Mouse (Mus musculus) testis, postnatal 10 days (tissue): ENCODE data around the gene Fbxl17.

Experiments used
- DNase-seq: peaks from one replicate; pipeline ENCODE4 v3.0.0; 2021; ENCODE audit warnings: low spot score

Gene Fbxl17

DNA sequence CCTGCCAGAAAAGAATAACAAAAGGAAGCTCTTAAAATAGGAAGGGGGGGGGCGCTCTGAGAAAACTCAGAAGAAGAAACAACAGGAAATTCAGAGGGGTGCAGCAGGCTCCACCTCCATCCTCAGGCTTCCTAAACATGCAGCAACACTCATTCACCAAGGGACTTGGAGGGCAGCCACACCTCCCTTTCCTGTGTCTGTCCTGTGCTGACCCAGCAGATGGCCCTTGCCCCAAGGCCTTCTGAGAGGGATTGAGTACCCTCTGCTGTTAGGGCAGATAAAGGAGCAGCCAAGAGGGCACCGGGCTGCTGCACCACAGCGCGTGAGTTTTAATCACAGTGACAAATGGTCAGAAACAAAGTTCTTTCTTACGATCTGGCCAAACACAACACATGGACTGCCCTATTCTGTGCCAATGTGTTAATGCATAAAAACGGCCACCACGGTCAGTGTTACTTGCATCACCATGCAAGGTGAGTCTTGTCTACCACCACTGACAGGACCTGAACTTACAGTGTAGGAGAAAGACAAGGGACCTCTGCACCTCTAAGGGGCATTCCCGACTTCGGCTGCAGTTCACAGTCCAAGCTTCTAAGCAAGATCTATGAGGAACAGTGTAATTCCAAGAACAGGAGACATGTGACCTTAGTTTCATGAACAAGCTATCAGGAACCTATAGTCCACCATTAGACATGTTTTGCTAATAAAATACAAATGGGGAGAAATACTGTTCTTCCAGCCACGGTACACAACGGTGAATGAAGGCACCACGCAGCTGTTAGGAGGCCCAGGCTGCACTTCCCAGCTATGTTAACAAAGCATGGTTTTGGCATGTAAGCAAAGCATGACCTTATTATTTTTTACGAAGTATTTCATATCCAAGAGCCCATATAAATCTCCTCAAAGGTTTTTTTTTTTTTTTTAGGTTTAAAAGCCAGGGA lies 96.8 kb downstream of the Fbxl17 start:
- no peak for DNase-seq

DNA sequence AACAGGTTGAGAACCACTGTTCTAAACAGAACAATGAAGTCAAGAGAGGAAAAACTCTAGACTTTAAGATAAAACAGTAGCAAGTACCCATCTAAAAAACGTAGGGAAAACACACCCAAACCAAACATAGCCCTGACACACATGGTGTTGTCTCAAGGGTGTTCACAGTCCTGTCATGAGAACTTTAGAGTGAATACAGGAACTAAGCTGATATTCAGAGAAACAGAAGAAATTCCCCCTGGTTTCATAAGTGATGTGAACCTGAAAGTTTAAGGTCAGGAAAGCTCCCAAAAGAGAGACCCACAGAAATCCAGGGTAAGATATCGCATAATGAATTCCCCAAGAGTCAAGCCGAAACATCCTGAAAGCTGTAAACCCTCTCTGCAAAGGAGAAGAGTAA lies 97.6 kb downstream of the Fbxl17 start:
- DNase-seq, result no peak

DNA sequence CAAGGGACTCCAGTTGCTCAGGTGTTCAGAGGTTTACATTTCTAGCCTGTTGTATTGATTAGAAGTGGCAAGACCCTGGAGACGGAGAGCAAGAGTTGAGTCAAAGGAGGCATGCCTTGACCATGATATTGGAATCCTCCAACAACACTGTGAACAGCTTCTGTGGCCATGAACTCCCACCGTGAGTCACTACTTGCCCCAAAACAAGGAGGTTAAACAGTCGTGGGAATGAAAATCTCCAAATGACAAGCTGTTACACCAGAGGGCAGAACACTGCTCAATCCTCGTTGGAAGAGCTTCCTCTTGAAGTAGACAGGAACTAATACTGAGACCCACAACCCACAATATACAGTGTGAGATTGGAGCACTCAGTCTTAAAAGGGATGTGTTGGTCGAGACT lies 99.2 kb downstream of the Fbxl17 start:
- no peak for DNase-seq

DNA sequence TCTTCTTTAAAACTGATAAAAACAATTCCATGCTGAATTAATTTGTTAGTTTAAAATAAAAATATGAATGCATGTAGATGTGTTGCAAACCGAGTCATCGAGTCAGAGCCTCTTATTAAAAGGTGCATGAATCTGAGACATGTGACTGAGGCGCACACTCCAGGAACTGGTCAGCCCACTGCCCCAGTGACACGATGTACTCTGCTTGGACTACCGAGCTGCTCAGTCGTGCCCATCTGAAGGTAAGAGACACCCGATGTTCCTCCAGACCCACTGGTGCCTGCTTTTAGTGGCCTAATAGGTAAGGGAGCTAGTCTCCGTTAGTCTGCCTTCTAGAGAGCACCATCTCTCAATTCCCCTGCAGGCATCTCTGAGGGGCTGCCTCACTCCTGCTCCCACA lies 100.0 kb downstream of the Fbxl17 start:
- DNase-seq, result no peak

DNA sequence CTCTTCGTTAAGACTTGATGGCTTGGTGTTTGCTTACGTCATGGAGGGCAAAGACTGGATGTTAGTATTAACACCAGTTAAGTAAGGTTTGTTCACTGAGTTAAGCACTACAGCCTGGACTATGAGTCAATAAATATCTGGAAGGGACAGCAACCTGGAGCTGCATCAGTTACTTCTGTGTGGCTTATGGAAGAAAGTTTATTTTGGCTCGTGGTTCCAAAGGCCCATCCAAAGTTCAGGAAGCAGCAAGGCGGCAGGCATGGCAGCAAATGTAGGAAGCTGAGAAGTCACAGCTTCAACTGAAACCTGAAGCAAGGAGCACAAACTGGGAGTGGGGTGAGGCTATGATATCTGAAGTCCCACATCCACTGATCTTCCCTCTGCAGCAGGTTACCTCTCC lies 108.3 kb downstream of the Fbxl17 start:
- no peak for DNase-seq

DNA sequence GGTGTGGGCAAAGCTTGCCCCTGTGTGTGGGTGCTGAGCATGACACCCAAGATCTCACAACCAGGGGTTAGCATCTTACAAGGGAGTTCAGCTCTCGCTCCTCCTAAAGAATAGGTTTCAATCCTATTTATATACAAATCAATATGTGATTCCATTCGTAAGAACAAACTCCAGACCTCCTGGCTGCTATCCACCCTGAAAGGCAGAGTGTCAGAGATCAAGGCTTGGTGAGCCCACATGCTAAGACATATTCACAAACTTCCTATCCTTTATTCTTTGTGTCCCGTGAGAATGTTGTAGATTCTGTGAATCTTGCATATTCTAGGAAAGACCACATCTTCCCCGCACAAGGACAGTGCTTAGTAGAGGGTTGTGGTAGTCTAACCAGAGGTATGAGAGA lies 108.9 kb downstream of the Fbxl17 start:
- DNase-seq, result no peak

DNA sequence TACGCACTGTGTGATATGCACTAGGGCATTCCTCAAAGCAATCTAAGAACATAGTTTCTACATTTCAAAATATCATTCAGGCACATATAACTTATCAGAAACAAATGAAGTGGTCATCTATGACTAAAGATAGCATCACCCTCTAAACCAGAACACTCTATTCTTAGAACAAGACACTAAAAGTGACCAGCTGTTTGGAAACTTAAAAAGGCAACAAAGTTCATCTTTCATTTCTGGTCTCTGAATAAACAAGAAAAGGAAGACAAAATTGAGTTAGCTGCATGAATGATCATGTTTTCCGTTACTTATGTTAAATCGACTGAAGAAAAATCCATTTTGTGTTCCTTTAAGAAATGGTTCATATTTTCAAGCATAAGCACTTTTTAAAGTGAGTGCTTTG lies 128.8 kb downstream of the Fbxl17 start:
- no peak for DNase-seq

DNA sequence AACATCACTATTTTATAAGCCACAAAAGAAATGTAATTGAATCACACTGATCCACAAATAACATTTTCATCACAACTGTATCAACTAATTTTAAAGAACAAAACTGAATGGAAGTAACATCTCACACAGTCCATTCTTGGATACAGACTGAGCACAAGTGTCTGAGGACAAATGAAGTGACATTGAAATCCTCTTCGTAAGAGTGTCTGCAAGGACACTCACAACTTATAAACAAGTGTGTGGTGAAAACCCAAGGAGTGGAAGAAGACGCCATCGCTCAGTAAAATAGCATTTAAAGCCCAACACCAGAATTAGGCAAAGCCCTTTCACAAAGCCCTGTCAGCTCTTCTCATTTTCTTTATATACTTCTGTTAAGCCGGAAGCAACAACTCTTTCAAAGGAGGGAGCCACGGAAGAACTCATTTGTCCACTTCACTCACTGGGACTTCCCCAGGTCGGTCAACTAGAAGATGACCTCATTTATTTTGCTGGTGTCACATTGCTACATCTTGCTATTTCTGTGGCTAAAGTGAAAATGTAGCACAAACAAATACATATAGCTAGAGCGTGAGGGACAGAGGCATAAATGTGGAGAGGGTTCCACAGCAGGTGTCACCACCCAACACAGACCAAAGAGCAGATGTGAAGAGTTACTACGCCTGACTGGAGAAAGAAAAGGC lies 130.0 kb downstream of the Fbxl17 start:
- DNase-seq, result no peak

DNA sequence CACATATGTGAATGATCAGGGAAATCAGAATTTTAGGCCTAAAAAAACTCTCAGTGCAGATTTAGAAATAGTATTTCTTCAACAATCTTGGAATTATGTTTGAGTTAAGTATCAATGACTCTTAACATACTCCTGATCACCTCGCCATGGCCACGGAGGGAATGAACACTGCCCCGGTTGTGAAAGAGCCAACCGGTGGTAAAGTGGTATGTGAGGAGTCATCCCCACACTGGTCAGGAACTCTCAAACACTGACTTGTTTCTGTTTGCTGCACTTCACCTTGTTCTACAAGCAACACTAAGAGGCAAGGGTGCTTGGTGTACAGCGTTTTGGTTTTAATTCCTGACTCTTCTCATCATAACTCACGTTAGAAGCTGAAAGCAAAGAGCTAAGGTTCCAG lies 132.3 kb downstream of the Fbxl17 start:
- DNase-seq, result no peak

DNA sequence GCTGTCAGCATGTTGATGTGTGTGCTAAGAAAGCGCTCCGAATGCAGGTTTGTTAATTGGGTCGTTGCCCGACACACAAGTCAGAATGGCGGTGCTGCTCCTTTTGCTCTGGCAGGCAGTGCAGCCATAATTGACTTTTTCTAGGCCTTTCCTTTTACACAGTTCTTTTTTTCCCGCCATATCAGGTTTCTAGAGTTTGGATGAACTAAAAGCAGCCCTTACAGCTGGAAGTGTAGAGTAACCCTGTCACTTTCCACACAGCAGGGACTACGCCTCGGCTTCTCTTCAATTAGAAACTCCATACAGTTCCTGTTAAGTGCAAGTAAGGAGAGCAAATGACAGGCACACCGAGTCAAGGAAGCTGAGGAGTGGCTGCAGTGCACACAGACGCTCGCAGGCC lies 133.8 kb downstream of the Fbxl17 start:
- no peak for DNase-seq

DNA sequence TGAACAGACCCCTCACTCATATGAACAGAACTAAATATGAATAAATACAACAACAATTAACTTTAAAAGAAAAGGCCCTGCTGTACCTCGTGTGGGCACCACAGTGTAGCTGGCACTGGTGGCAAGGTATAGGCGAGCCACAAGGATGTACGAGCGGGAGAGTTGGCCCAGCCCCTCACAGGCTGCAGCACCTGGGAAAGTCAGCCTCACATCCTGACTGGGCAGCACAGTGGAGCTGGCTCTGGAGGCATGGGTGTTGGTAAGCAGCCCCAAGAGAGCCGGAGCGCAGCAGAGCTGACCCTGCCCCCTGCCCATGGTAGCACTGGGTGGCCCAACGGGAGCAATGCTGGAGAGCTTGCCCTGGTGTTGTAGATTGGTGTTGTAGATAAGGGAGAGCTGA lies 135.2 kb downstream of the Fbxl17 start:
- DNase-seq, result no peak

DNA sequence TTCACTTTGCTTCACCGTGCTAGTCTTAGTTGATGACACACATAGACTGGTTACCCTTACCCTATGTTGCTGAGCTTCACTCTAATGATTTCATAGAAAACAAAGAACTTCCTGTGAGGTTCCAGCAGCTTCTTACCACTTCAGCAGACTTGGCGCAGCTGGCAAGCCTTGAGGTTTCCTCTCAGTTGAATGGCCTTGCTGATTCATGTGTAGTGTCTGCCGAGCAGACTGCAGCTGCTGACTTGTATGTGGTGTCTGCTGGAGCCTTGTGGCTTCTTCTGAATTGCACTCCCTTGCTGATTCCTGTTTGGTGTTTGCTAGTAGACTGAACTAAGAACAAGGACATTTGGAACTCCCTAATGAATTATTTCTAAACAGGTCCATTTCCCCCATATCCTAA lies 137.6 kb downstream of the Fbxl17 start:
- no peak for DNase-seq

DNA sequence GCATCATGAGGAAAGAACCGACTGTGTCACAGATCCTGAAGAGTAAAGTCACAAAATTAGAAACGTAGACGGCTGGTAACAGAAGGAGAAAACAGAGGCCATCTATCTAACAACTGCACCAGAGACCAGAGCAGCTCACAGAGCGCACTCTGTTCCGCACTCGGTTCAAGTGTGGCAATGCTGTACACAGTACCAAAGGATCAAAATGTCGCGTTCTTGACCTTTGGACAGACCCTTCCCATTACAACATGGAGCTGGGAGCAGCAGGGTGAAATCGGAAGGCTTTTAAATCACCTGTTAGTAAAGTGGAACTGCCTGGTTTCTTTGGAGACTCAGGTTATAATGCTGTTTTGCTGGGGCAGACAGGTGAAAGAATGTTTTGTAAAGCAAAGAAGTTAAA lies 138.1 kb downstream of the Fbxl17 start:
- DNase-seq, result no peak

DNA sequence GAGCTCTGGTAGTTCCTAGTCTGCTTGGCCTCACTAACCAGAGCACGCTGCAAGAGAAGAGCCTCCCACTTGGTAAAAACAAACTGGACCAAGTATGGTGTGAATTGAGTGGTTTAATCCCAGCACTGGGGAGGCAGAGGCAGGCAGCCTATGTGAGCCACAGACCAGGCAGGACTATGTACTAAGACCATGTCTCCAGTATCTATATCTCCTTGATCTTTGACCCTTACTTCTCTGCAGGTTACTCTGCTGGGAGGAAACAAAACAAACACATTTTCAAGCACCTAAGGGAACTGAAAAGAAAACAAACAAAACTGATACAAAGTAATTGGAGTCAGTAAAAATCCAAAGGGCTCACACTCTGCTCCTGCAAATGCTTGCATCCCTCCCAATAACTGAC lies 141.0 kb downstream of the Fbxl17 start:
- no peak for DNase-seq

DNA sequence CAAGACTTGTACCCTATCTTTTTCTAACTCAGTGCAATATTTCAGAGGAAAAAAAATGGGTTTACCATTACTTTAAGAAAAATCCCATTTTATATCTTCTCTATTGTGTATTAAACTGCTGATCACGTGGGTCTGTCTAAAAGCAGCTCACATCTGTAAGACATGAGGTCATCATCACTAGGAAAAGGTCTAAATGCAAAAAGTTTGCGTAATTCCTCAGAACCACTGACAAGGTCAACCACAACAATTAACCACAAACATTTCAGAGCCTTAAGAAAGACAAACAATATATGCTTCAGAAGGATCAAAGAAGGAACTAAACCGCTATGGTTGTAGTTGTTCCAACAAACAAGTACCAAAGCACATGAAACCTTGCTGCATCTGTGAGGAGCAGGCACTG lies 143.6 kb downstream of the Fbxl17 start:
- DNase-seq, result no peak

DNA sequence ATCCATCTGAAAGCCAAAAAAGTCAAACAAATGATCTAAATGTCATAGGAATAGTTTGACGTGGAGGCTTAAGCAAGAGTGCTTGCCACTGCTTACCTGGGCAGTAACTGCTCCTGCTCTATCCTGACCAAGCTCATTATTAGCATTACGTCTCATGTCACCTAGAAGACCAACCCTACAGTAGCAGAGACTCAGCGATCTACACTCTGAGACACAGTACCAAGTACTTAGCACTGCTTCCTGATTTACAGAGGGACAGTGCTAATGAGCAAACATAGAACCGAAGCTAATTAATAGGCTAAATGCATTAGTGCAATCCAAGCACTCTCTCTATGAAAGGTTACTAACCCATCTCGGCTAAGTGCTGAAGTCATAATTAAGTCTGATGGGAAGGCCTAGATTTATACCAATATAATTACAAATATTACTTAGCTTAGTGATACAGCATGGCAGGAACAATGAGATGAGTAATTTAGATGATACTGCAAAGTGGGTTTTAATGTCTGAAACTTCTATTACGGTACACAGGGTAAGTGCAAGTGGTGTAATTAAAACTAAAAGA lies 147.1 kb downstream of the Fbxl17 start:
- no peak for DNase-seq

DNA sequence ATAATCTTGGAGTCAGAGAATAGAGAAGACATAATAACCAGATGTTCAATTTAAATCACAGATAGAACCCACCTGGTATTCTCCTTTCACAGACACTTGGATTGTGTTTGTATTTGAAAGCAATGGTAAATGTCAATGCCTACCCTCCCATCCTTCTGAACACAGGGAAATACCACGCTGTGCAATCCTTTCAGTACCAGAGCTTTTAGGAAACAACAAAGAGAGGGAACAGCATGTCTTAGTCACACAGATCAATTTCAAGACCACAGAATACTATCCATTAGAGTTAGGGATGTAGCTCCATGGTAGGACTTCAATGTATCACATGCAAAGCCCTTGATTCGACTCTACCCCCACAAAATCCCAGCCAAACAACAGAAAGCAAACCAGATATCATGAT lies 148.1 kb downstream of the Fbxl17 start:
- DNase-seq, result no peak

DNA sequence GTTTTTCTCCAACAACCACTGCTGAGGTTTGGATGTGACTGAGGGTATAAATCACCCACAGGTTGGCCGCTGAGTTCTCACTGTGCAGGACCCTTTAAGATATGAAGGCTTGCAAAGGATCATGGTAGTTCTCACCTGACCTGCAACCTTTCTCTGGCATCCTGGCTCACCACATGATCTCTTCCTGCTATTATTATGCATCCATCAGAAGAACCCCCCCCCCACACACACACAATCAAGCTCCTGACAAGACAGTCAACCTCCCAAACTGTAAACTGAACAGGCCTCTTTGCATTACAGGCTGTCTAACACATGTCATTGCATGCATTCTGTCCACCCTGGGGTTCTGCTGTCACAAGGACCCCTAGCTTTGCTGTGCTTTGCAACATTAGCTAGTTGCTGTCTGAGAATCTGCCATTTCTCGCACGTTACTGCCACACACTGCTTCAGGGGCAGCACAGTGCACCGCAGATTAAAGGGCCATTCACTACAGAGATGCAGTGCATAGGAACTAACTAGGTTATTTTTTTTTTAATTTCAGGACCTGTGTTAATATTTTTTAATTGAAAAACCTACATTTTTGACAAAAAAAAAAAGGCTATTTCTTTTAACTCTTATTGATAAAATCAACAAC lies 148.8 kb downstream of the Fbxl17 start:
- DNase-seq, result no peak

DNA sequence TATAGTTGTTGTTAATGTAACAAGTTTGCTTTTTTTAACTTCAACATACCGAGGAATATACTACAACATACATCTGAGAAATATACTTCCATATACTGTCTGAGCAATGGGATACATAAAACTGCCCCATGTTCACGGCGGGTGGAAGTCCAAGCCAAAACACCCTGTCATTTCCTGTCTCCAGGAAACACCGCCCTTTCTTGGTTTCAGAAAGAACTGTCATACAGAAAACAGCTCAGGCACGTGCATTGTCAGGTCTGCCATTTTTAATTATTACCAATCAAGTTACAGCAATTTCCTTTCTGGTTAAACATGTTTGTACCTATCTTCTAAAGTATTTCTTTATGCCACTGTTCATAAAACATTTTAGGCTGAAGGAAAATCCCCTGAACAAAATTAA lies 155.7 kb downstream of the Fbxl17 start:
- DNase-seq, result no peak

DNA sequence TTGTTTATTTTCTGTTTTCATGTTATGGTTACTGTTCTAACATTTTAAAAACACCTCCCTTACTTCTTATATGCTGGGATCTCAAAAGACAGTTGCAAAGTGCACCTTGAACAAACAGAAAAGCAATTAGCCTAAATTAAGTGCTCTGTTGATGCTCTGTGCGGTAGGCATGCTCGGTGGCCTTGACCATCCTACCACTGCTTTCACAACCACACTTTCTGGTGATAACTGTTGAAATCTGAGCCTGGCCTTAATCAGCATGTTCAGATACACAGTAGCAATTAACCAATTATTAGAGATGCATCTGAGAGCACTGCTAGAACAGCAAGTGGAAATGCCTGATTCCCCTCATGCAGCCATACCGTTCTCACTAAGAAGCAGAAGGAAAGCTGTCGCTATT lies 156.7 kb downstream of the Fbxl17 start:
- DNase-seq, result no peak

DNA sequence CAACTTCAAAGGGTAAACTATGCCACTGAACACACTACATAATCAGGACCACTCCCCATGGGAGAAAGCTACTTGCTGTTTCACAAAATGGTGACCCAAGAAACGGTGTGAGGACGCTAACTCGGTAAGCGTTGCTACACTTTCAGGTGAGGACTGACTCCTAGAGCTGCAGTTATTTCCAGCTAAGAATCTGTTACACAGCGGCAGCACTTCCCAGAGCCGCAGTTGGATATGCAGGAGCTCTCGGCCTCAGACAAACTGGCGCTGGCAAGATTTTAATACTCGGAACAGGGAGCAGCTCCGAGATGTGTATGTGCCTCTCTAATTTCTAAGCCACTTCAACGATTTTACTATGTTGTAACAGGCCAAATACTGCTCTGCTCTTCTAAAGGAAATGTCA lies 157.4 kb downstream of the Fbxl17 start:
- DNase-seq, result no peak

DNA sequence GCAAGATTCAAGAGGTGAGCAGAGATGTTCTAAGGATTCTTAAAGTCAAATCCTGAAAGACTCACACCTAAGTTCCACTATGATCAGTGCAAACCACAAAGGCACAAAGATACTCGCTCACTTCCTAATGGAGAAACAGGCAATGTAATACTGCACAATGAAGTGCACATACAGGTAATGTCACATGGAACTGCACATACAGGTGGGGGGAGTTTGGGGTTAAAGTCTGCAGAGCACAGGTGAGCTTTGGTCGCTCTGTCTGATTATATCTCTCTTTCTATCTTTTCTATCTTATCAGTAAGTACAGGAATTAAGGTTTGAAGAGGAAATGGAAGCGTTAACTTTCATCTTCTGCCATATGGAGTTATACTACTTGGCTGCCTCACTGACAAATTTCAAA lies 158.6 kb downstream of the Fbxl17 start:
- no peak for DNase-seq

DNA sequence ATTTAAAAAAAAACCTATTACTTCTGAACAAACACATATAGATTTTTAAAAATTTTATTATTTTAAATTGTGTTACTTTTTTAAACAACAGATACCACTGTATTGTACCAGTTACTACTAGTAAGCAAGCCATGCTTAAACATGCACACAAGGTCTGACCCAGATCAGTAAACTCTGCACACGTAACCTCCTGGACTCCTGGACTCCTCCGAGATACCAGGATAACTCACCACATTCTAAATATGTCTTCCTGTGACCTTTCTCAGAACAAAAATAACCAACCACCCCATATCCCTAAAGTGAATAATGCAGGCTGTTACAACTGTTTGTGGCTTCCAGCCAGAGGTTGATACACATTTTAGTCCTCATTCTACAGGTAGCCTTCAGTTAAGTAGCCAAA lies 170.9 kb downstream of the Fbxl17 start:
- DNase-seq, result no peak
